Mouse (Mus musculus) heart, adult 2 months (tissue): ENCODE data around the gene Jade2. TPM values are rescaled to one million over a fixed set of nuclear protein-coding genes. Genes with fewer than 3 reads are reported as not detected.
A peak's percentile ranks its signal among the peaks of the same experiment; 100 is the strongest.

Experiments
- DNase-seq, 2 experiments: peaks; one replicate each; pipeline ENCODE4 v3.0.0; 2021
- H3K27ac ChIP-seq: fragments of 200-600 bp; 2 replicates; pipeline ENCODE4 v1.8.1; 2022
- H3K27me3 ChIP-seq: fragments of 200-500 bp; 2 replicates; pipeline ENCODE4 v1.6.1; 2012; ENCODE audit warnings: mild to moderate bottlenecking, low read length, inconsistent platforms, mixed read lengths; ENCODE audit not compliant: control insufficient read depth, insufficient read depth
- H3K36me3 ChIP-seq: fragments of 200-500 bp; 2 replicates; pipeline ENCODE4 v1.6.1; 2012; ENCODE audit warnings: low read length, inconsistent platforms; ENCODE audit not compliant: control insufficient read depth, insufficient read depth
- H3K4me1 ChIP-seq: fragments of 200-500 bp; 2 replicates; pipeline ENCODE4 v1.6.1; 2011; ENCODE audit warnings: low read length; ENCODE audit not compliant: control insufficient read depth, insufficient read depth
- H3K4me3 ChIP-seq: fragments of 200-600 bp; 2 replicates; pipeline ENCODE4 v1.8.1; 2022
- H3K79me2 ChIP-seq: fragments of 200-500 bp; replicated peaks from 2 replicates; pipeline ENCODE4 v1.6.1; 2012; ENCODE audit warnings: mild to moderate bottlenecking, inconsistent platforms, low read length, moderate library complexity, mixed read lengths; ENCODE audit not compliant: control insufficient read depth, insufficient read depth
- H3K9ac ChIP-seq: fragments of 200-500 bp; 2 replicates; pipeline ENCODE4 v1.6.1; 2012; ENCODE audit warnings: low read depth, mild to moderate bottlenecking, control low read depth, inconsistent platforms, low read length, mixed read lengths
- CTCF ChIP-seq: fragments of 200-600 bp; IDR thresholded peaks from 2 replicates; pipeline ENCODE4 v1.8.1; 2022; ENCODE audit warnings: antibody characterized with exemption, mild to moderate bottlenecking, moderate library complexity
- EP300 ChIP-seq: fragments of 200-500 bp; IDR thresholded peaks from 2 replicates; pipeline ENCODE4 v1.6.1; 2011; ENCODE audit warnings: low read depth, low read length, control low read depth; ENCODE audit not compliant: insufficient read depth
- POLR2A ChIP-seq: fragments of 200-500 bp; IDR thresholded peaks from 2 replicates; pipeline ENCODE4 v1.6.1; 2011; ENCODE audit warnings: mild to moderate bottlenecking, low read depth, low read length, control low read depth; ENCODE audit not compliant: insufficient read depth
- WGBS: fragments of 180-500 bp; shearing (Covaris S2); methylation state at CpG from one replicate; pipeline ENCODE4 v1.1.7; 2018; 5-methylcytosine and 5-hydroxymethylcytosine counted together
- intact Hi-C: fragments of 180-260 bp; cut with DNase I; formaldehyde crosslinking; loops from one replicate; pipeline ENCODE4 v1.15.1; 2025
- polyA plus RNA-seq: library from polyadenylated mRNA; depleted of rRNA; stranded (reverse); fragments of >200 nt; gene quantifications from 2 replicates; pipeline ENCODE4 v1.2.3, GENCODE M21; 2012
- total RNA-seq, 2 experiments: library from RNA; stranded (reverse); gene quantifications; 2 replicates each; pipeline ENCODE4 v1.2.3; 2021

The Jade2 gene
- total and polyA plus RNA-seq, 3 experiments: 7.3 to 12.4 (median 11.3) TPM

DNA sequence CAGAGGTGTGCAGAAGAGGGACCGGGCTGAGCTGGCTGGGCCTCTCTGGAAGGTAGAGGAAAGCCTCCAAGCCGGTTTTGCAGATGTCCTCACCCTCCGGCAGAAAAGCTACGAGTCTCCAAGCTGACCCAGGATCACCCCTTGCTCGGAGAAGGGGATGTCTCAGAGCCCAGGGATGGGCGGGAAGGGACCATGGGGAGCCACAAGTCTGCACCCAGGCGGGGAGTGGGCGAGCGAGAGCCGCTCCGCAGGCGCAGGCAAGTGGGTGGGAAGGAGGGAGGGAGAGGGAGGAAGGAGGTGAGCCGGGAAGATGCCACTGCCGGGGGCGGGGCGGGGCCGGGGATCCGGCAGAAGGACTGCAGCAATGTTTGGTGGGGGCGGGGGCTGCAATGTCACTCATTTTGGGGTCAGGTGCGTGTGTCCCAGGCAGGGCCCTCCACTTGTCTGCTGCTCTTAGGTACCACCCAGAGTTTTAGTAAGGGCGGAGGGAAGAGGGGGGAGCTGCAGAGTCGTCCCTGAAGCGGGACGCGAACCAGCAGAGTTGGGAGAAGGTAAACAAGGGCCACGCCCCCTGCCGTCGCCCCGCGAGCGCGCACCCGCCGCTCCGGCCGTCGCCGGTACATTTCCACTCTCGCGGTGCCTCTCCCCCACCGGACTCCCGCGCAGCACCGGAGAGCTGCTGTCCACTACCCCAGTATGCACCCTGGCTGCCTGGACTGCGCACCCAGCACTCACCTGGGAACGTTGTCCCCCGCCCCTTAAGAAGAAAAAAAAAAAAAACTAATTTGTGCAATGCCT, 1.4 kb downstream of the Jade2 start:
- under 1% methylated on average over 44 of the region's 47 CpGs for WGBS
- TF ChIP-seq CTCF (peak; percentile 61), EP300 (0 out of 2 replicates have a peak, but pooled peaks have one; percentile 23), POLR2A (peak; percentile 34)
- H3K9ac ChIP-seq: peak overlapping the region; percentile 98
- peak; percentile 83 to 85 for DNase-seq
- H3K36me3 ChIP-seq: no peaks in the 10 kb centered on the region
- H3K27ac ChIP-seq: peak overlapping the region; percentile 97
- no peaks in the 10 kb centered on the region for H3K27me3 ChIP-seq
- H3K79me2 ChIP-seq: no peaks in the 10 kb centered on the region
- H3K4me3 ChIP-seq: peak overlapping the region; percentile 80
- H3K4me1 ChIP-seq: peaks cover 6% of the 10 kb centered on the region
- intact Hi-C loops: loop anchor here (1.0 kb wide), 2 partner anchors 35 to 111 kb away; partner anchors contain the start of gene Cdkn2aipnl

DNA sequence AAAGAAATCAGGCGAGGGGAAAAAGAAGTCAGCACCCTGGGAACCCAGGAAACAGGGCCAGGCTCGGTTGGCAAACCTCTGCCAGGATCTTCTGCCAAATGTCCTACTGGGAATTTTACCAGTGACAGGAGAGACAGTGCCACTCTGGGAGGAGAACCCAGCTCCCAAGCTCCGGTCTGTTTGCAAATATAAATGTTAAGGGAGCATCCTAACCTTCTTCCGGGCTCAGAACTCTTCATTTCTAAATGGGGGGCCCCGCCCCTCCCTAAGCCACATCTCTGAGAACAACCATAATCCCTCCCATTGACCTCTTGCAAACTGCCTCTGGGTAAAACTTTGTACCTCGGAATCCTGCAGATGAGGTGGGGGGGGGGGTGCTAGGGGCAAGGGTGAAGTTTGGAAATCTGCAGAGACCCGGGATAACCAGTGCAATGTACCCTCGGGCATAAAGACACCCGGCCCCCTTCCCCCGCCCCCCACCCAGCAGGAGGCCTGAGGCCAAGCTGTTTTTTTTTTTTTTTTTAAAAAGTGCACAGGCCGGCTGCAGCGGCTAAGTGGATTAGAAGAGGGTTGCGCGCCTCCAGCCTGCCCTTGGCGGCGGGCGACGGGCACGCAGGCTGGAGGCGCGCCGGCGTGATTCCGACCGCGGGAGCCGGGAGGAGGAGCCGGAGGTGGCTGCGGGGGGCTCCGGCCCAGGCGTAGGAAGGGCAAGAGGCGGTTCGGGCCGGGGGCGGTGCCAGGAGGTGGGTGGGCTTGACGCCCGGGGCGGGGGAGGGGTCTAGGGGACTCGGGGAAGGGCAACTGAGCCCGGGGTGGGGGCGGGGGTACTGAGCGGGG, 2.3 kb downstream of the Jade2 start:
- Histone ChIP-seq H3K9ac (peak overlapping the region; percentile 29; the same call in 1 of the 2 replicates), H3K79me2 (no peaks in the 10 kb centered on the region), H3K36me3 (no peaks in the 10 kb centered on the region), H3K4me3 (peak overlapping the region; percentile 80), H3K27me3 (no peaks in the 10 kb centered on the region), H3K27ac (peak overlapping the region; percentile 97), H3K4me1 (peaks cover 6% of the 10 kb centered on the region)
- intact Hi-C loops: loop anchor here (1.0 kb wide), 2 partner anchors 34 to 112 kb away; partner anchors contain the start of gene Cdkn2aipnl
- WGBS: 6% methylated on average over 36 of the region's 42 CpGs
- TF ChIP-seq POLR2A (no peak), CTCF (peak; percentile 58)
- DNase-seq: peak; percentile 84 to 85

DNA sequence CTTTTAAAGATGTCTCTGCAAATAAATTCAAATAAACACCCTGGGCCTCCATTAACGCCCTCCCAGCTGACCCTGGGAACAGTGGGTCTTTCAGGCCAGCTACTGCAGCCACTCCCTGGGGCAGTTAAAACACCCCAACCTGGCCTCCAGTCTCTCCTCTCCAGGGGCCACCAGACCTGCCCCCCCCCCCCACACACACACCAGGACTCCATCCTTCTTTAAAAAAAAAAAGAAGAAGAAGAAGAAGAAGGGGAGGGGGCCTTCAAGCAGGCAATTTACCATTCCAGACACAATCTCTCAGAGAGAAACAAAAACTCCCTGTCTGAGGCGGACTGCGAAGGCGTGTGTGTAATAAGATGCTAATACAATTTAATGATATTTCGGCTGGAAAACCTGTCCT, 4.9 kb downstream of the Jade2 start:
- TF ChIP-seq EP300 (no peak), POLR2A (no peak), CTCF (no peak)
- no peak overlapping the region for H3K4me3 ChIP-seq
- H3K9ac ChIP-seq: no peak overlapping the region
- peaks cover 2% of the 10 kb centered on the region; the same call in 1 of the 2 replicates for H3K4me1 ChIP-seq
- H3K36me3 ChIP-seq: no peaks in the 10 kb centered on the region
- intact Hi-C loops: no loop called here
- no peaks in the 10 kb centered on the region for H3K79me2 ChIP-seq
- no peak for DNase-seq
- 90% methylated on average over 5 of the region's 5 CpGs for WGBS
- H3K27ac ChIP-seq: no peak overlapping the region
- no peaks in the 10 kb centered on the region for H3K27me3 ChIP-seq

DNA sequence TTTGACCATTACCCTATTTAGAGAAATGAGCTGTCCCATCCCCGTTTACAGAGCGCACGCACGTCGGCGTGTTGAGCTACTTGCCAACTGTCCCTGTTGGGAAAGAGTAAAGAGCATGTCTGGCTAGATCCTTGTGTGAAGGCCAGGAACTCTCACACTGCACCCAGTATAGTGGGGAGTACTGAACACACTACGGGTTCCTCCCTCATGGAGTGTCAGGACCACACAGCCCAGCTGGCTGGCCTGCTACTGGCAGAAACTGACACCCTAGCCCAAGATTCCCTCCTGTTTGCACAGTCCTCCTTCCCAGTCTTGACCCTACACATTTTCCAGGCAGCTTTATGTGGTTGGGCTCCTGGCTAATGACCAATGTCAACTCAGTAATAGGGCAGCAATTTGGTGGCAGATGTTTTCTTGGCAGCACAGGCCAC, 5.3 kb downstream of the Jade2 start:
- Histone ChIP-seq H3K79me2 (no peaks in the 10 kb centered on the region), H3K9ac (no peak overlapping the region), H3K36me3 (no peaks in the 10 kb centered on the region), H3K27me3 (no peaks in the 10 kb centered on the region), H3K4me1 (peaks cover 2% of the 10 kb centered on the region; the same call in 1 of the 2 replicates), H3K4me3 (no peak overlapping the region), H3K27ac (no peak overlapping the region)
- 70% methylated on average over 7 of the region's 7 CpGs for WGBS
- intact Hi-C loops: no loop called here
- peak in 1 of 2 experiments; percentile 13 for DNase-seq
- TF ChIP-seq CTCF (no peak), POLR2A (no peak), EP300 (no peak)

DNA sequence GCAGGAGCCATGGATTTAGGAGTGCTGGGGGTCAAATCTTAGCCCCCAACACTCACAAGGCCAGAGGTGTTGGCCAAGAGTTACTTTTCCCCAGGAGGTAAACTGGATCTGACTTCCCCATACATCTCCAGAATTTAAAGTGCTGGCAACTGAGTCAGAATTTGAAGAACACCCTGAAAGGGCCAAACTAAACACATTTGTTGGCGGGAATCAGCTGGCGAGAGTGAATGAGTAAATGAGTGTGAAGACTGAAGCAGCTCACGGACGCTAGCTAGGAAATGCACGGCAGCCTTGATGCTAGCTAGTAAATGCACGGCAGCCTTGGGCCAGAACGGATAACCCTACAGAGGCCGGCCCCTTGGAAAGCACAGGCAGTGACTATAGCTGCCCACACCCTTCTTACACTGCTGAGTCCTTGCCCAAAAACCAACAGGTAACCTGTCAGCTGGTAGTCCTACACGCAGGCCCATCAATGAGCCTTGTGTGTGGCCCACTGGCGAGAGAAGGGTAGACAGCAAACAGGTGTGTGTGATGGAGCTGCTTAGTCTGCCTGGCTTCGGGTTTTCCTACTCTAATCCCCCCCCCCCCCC, 6.6 kb downstream of the Jade2 start:
- 92% methylated on average over 11 of the region's 11 CpGs for WGBS
- Histone ChIP-seq H3K9ac (no peak overlapping the region), H3K4me3 (no peak overlapping the region), H3K27ac (no peak overlapping the region), H3K27me3 (no peaks in the 10 kb centered on the region), H3K4me1 (peaks cover 2% of the 10 kb centered on the region; the same call in 1 of the 2 replicates), H3K36me3 (no peaks in the 10 kb centered on the region), H3K79me2 (no peaks in the 10 kb centered on the region)
- no peak for DNase-seq
- no peak for TF ChIP-seq EP300
- no peak for TF ChIP-seq POLR2A
- TF ChIP-seq CTCF: no peak
- intact Hi-C loops: no loop called here
